Mouse (Mus musculus): ENCODE data around the gene Hlcs.

DNA sequence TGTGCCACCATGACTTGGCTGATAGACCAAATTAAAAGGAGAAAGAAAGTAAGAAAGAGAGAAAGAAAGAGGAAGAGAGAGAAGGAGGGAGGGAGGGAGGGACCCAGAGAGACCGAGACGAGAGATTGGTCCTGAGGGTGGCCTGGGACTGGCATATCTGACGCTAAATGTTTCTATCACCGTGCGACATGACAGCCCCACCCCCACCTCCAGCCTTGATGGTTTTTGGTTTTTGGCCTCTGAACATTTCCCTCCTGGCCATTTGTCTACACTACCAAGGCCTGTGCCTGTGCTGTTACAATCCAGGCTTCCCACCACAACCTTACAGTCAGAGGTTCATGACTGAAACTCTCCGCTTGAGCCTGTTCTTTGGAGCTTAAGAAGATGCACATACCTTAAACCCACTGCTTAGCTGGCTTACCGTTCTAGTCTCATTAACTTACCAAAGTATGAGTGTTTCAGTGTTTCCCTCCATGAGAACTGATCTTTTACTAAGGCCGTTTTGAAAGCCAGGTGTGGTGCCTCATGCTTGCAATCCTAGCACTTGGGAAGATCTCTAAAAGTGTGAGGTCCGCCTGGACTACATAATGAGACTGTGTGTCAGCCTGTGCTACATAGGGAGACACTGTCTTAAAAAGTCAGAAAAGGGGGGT lies 18.0 kb upstream of the Hlcs start:
- TF ChIP-seq TAL1 (conservative IDR thresholded peaks at IDR 0.05; ENCODE audit: low read depth, low read length) (no peak), POLR2AphosphoS5 (IDR thresholded peaks at IDR 0.05; ENCODE audit: insufficient replicate concordance, low read depth, low read length) (no peak), CTCF (IDR thresholded peaks at IDR 0.05; ENCODE audit: low read depth, low read length) (no peak), GATA1 (IDR thresholded peaks at IDR 0.05; ENCODE audit: borderline replicate concordance, low read length) (no peak)

Data from G1E (cell line).